In genomic region chr11:53118226-53118965, GRCm38 (mm10) we compare ENCODE assay signal across 16 mouse cellular contexts.
A peak's percentile ranks its signal among the peaks of the same experiment; 100 is the strongest.
DNase-seq lines count a peak whose midpoint lies in the region; ATAC-seq and TF ChIP-seq lines count a peak whose summit lies in the region.
"Had no signal": no experiment of that assay in that cellular context is flagged by ENCODE, and none has a peak within 500 bp of the region (broad histone marks: within the 10 kb centered on the region; RNA-seq: fewer than 3 reads in every experiment).

No protein-coding gene starts in this region.

- no peaks in the 10 kb centered on the region for H3K27me3 ChIP-seq in forebrain, embryonic 15.5 days
- no peaks in the 10 kb centered on the region for H3K27me3 ChIP-seq in forebrain, embryonic 12.5 days
- no peaks in the 10 kb centered on the region for H3K27me3 ChIP-seq in cerebellum, adult 2 months (ENCODE audit: control insufficient read depth, insufficient read depth, low read length)
- H3K27me3 ChIP-seq in hindbrain, postnatal 0 days (ENCODE audit: insufficient read depth, low read length), result no peaks in the 10 kb centered on the region
- H3K27me3 ChIP-seq: intestine, embryonic 15.5 days; lung, embryonic 15.5 days; midbrain, embryonic 12.5 days had no signal

- no peaks in the 10 kb centered on the region for H3K9me3 ChIP-seq in forebrain, embryonic 15.5 days
- no peaks in the 10 kb centered on the region for H3K9me3 ChIP-seq in forebrain, embryonic 12.5 days
- no peaks in the 10 kb centered on the region for H3K9me3 ChIP-seq in hindbrain, postnatal 0 days (ENCODE audit: low read length)
- H3K9me3 ChIP-seq: intestine, embryonic 15.5 days; lung, embryonic 15.5 days; midbrain, embryonic 12.5 days had no signal

- no peak for TF ChIP-seq POLR2A in cerebellum, adult 2 months (IDR thresholded peaks at IDR 0.05; ENCODE audit: borderline replicate concordance, insufficient read depth, low read length)

- DNase-seq in left cerebral cortex, postnatal 4 days, result peak; percentile 90
- no peak for DNase-seq in left cerebral cortex, adult 2 months (ENCODE audit: extremely low spot score in 1 of 2, low spot score in 2 of 2)
- peak; percentile 55 to 79 for DNase-seq in cerebellum, adult 2 months
- peak; percentile 80 for DNase-seq in hindbrain, postnatal 0 days (ENCODE audit: low spot score)
- no peak for DNase-seq in right cerebral cortex, postnatal 14 days
- DNase-seq in natural killer cell, adult 2 months (ENCODE audit: low spot score in 2 of 2), result no peak
- DNase-seq: heart, adult 18-20 months; layer of hippocampus, adult 9-11 months; thymus, postnatal 4 days had no signal

- H3K4me2 ChIP-seq in forebrain, embryonic 15.5 days (replicated peaks), result no peak overlapping the region
- H3K4me2 ChIP-seq in forebrain, embryonic 12.5 days, result no peak overlapping the region
- no peak overlapping the region for H3K4me2 ChIP-seq in hindbrain, postnatal 0 days (ENCODE audit: low read depth, low read length)
- H3K4me2 ChIP-seq: intestine, embryonic 15.5 days; liver, embryonic 11.5 days; lung, embryonic 15.5 days; midbrain, embryonic 12.5 days had no signal

- WGBS in forebrain, embryonic 15.5 days, result 67% methylated on average over 11 of the region's 11 CpGs
- 88% methylated on average over 11 of the region's 11 CpGs for WGBS in forebrain, embryonic 12.5 days
- 37% methylated on average over 11 of the region's 11 CpGs for WGBS in cerebellum, adult 2 months
- 47% methylated on average over 11 of the region's 11 CpGs for WGBS in hindbrain, postnatal 0 days

- H3K27ac ChIP-seq in forebrain, embryonic 15.5 days (replicated peaks), result no peak overlapping the region
- H3K27ac ChIP-seq in forebrain, embryonic 12.5 days, result no peak overlapping the region
- H3K27ac ChIP-seq in left cerebral cortex, adult 2 months, result no peak overlapping the region
- no peak overlapping the region for H3K27ac ChIP-seq in cerebellum, adult 2 months (ENCODE audit: insufficient read depth, low read length)
- H3K27ac ChIP-seq in hindbrain, postnatal 0 days, result 0 out of 2 replicates have a peak overlapping the region, but pooled peaks have one; percentile 12
- H3K27ac ChIP-seq: intestine, embryonic 15.5 days; lung, embryonic 15.5 days; midbrain, embryonic 12.5 days; stomach, postnatal 0 days had no signal

- no peak overlapping the region for H3K9ac ChIP-seq in forebrain, embryonic 15.5 days (replicated peaks)
- H3K9ac ChIP-seq in forebrain, embryonic 12.5 days, result no peak overlapping the region
- H3K9ac ChIP-seq in hindbrain, postnatal 0 days (replicated peaks; ENCODE audit: low read length), result no peak overlapping the region
- H3K9ac ChIP-seq: intestine, embryonic 15.5 days; lung, embryonic 15.5 days; midbrain, embryonic 12.5 days had no signal

- no peak overlapping the region for H3K4me3 ChIP-seq in forebrain, embryonic 15.5 days
- H3K4me3 ChIP-seq in forebrain, embryonic 12.5 days (replicated peaks), result no peak overlapping the region
- no peak overlapping the region for H3K4me3 ChIP-seq in left cerebral cortex, adult 2 months
- no peak overlapping the region for H3K4me3 ChIP-seq in cerebellum, adult 2 months (replicated peaks; ENCODE audit: insufficient read depth, low read depth, low read length)
- no peak overlapping the region for H3K4me3 ChIP-seq in hindbrain, postnatal 0 days (ENCODE audit: low read length)
- H3K4me3 ChIP-seq: intestine, embryonic 15.5 days; lung, embryonic 15.5 days; midbrain, embryonic 12.5 days had no signal

- no peak for TF ChIP-seq CTCF in left cerebral cortex, adult 2 months (IDR thresholded peaks at IDR 0.05)
- TF ChIP-seq CTCF in cerebellum, adult 2 months (IDR thresholded peaks at IDR 0.05; ENCODE audit: borderline replicate concordance, insufficient read depth, low read depth, low read length), result no peak
- TF ChIP-seq CTCF in hindbrain, postnatal 0 days (IDR thresholded peaks at IDR 0.05; ENCODE audit: low read depth), result no peak

- intact Hi-C loops in left cerebral cortex, postnatal 4 days (cut with DNase I), result no loop called here
- intact Hi-C loops in left cerebral cortex, adult 2 months (cut with DNase I), result no loop called here

- 0 out of 2 replicates have a peak, but pooled peaks have one; percentile 11 for ATAC-seq in forebrain, embryonic 15.5 days (replicated peaks)
- no peak for ATAC-seq in forebrain, embryonic 12.5 days (ENCODE audit: low FRiP score)
- peak; percentile 63 for ATAC-seq in hindbrain, postnatal 0 days
- ATAC-seq: intestine, embryonic 15.5 days had no signal

- H3K4me1 ChIP-seq in forebrain, embryonic 15.5 days, result peaks cover 7% of the 10 kb centered on the region
- no peaks in the 10 kb centered on the region for H3K4me1 ChIP-seq in forebrain, embryonic 12.5 days
- peaks cover 28% of the 10 kb centered on the region for H3K4me1 ChIP-seq in cerebellum, adult 2 months (ENCODE audit: control insufficient read depth, insufficient read depth, low read length)
- peaks cover 22% of the 10 kb centered on the region; the same call in 1 of the 2 replicates for H3K4me1 ChIP-seq in hindbrain, postnatal 0 days (ENCODE audit: insufficient read depth, low read length)
- H3K4me1 ChIP-seq: intestine, embryonic 15.5 days; lung, embryonic 15.5 days; midbrain, embryonic 12.5 days had no signal

- no peaks in the 10 kb centered on the region for H3K36me3 ChIP-seq in forebrain, embryonic 15.5 days
- H3K36me3 ChIP-seq in forebrain, embryonic 12.5 days (replicated peaks), result no peaks in the 10 kb centered on the region
- no peaks in the 10 kb centered on the region for H3K36me3 ChIP-seq in hindbrain, postnatal 0 days (ENCODE audit: insufficient read depth, low read length)
- H3K36me3 ChIP-seq: intestine, embryonic 15.5 days; lung, embryonic 15.5 days; midbrain, embryonic 12.5 days had no signal

Comparison
In these comparisons a context has a peak if more than half of its experiments do, and no peak if none do; other contexts are left out.
1. DNase-seq: peak in left cerebral cortex, postnatal 4 days (single experiment), cerebellum, adult 2 months (2 of 2) and hindbrain, postnatal 0 days (single experiment); none in left cerebral cortex, adult 2 months (0 of 2), right cerebral cortex, postnatal 14 days (single experiment) and natural killer cell, adult 2 months (0 of 2).